Mouse (Mus musculus) testis, adult 2 months (tissue): ENCODE results near the gene Il4i1. TPM values are rescaled to one million over a fixed set of nuclear protein-coding genes. Genes with fewer than 3 reads are reported as not detected.

Experiments
- H3K27ac ChIP-seq: fragments of 200-500 bp; 2 replicates; pipeline ENCODE4 v1.5.1; 2012; ENCODE audit warnings: low read depth, low read length; ENCODE audit not compliant: control insufficient read depth, insufficient read depth
- H3K27me3 ChIP-seq: fragments of 200-500 bp; 2 replicates; pipeline ENCODE4 v1.6.1; 2012; ENCODE audit warnings: mild to moderate bottlenecking, low read length, moderate library complexity; ENCODE audit not compliant: control insufficient read depth, insufficient read depth
- H3K36me3 ChIP-seq: fragments of 200-500 bp; 2 replicates; pipeline ENCODE4 v1.6.1; 2012; ENCODE audit warnings: mild to moderate bottlenecking, low read length; ENCODE audit not compliant: control insufficient read depth, insufficient read depth
- H3K4me1 ChIP-seq: fragments of 200-500 bp; 2 replicates; pipeline ENCODE4 v1.6.1; 2012; ENCODE audit warnings: low read length; ENCODE audit not compliant: control insufficient read depth, insufficient read depth
- H3K4me3 ChIP-seq: fragments of 200-500 bp; 2 replicates; pipeline ENCODE4 v1.5.1; 2012; ENCODE audit warnings: low read depth, mild to moderate bottlenecking, low read length, moderate library complexity, mixed read lengths; ENCODE audit not compliant: control insufficient read depth
- CTCF ChIP-seq: fragments of 200-500 bp; IDR thresholded peaks from 2 replicates; pipeline ENCODE4 v1.5.1; 2012; ENCODE audit warnings: low read depth, mild to moderate bottlenecking, inconsistent platforms, low read length, moderate library complexity; ENCODE audit not compliant: control insufficient read depth, insufficient read depth, insufficient replicate concordance
- POLR2A ChIP-seq: fragments of 200-500 bp; IDR thresholded peaks from 2 replicates; pipeline ENCODE4 v1.6.1; 2012; ENCODE audit warnings: low read depth, mild to moderate bottlenecking, inconsistent platforms, low read length, moderate library complexity; ENCODE audit not compliant: control insufficient read depth
- polyA plus RNA-seq: library from polyadenylated mRNA; depleted of rRNA; stranded (reverse); fragments of >200 nt; gene quantifications from 2 replicates; pipeline ENCODE4 v1.2.3, GENCODE M21; 2012

Gene Il4i1
- polyA plus RNA-seq, 1 experiment, result 97.2 TPM

- H3K27me3 ChIP-seq, result no peaks in the 10 kb centered on the region
- TF ChIP-seq CTCF, result no peak
- no peak for TF ChIP-seq POLR2A
- H3K36me3 ChIP-seq, result peaks cover 3% of the 10 kb centered on the region; the same call in 1 of the 2 replicates
- H3K27ac ChIP-seq, result peak overlapping the region; percentile 49
- H3K4me3 ChIP-seq, result peak overlapping the region; percentile 3; the same call in 1 of the 2 replicates
- H3K4me1 ChIP-seq, result peaks cover 15% of the 10 kb centered on the region
Measured at GRCm38 (mm10) chr7:44819863-44820262, 3.7 kb downstream of the Il4i1 start.

GRCm38 (mm10) chr7:44820525-44820924 lies 4.3 kb downstream of the Il4i1 start:
- no peak overlapping the region for H3K4me3 ChIP-seq
- peaks cover 10% of the 10 kb centered on the region for H3K4me1 ChIP-seq
- H3K36me3 ChIP-seq, result peaks cover 3% of the 10 kb centered on the region; the same call in 1 of the 2 replicates
- H3K27me3 ChIP-seq, result no peaks in the 10 kb centered on the region
- no peak for TF ChIP-seq CTCF
- no peak for TF ChIP-seq POLR2A
- no peak overlapping the region for H3K27ac ChIP-seq

- peaks cover 3% of the 10 kb centered on the region; the same call in 1 of the 2 replicates for H3K36me3 ChIP-seq
- no peak overlapping the region for H3K27ac ChIP-seq
- H3K4me3 ChIP-seq, result no peak overlapping the region
- peaks cover 10% of the 10 kb centered on the region for H3K4me1 ChIP-seq
- TF ChIP-seq POLR2A (no peak), CTCF (no peak)
- no peaks in the 10 kb centered on the region for H3K27me3 ChIP-seq
Measured at GRCm38 (mm10) chr7:44821666-44822448, 5.7 kb downstream of the Il4i1 start.

GRCm38 (mm10) chr7:44823409-44823808 lies 7.2 kb downstream of the Il4i1 start:
- no peak overlapping the region for H3K27ac ChIP-seq
- peaks cover 10% of the 10 kb centered on the region for H3K4me1 ChIP-seq
- no peak for TF ChIP-seq POLR2A
- no peaks in the 10 kb centered on the region for H3K27me3 ChIP-seq
- H3K36me3 ChIP-seq, result peaks cover 3% of the 10 kb centered on the region; the same call in 1 of the 2 replicates
- no peak overlapping the region for H3K4me3 ChIP-seq

GRCm38 (mm10) chr7:44824872-44825271 lies 8.7 kb downstream of the Il4i1 start:
- TF ChIP-seq CTCF (peak; percentile 15; the same call in 1 of the 2 replicates), POLR2A (no peak)
- Histone ChIP-seq H3K27ac (no peak overlapping the region), H3K36me3 (peaks cover 2% of the 10 kb centered on the region; the same call in 1 of the 2 replicates), H3K4me3 (no peak overlapping the region), H3K27me3 (no peaks in the 10 kb centered on the region), H3K4me1 (peaks cover 3% of the 10 kb centered on the region)

GRCm38 (mm10) chr7:44826771-44827170 lies 10.6 kb downstream of the Il4i1 start:
- peaks cover 2% of the 10 kb centered on the region; the same call in 1 of the 2 replicates for H3K4me1 ChIP-seq
- no peaks in the 10 kb centered on the region for H3K27me3 ChIP-seq
- H3K36me3 ChIP-seq, result peaks cover 2% of the 10 kb centered on the region; the same call in 1 of the 2 replicates
- H3K27ac ChIP-seq, result no peak overlapping the region
- TF ChIP-seq CTCF, result no peak
- TF ChIP-seq POLR2A, result no peak
- H3K4me3 ChIP-seq, result no peak overlapping the region

- Histone ChIP-seq H3K27me3 (no peaks in the 10 kb centered on the region), H3K4me1 (peaks cover 2% of the 10 kb centered on the region), H3K27ac (no peak overlapping the region), H3K4me3 (no peak overlapping the region), H3K36me3 (peaks cover 2% of the 10 kb centered on the region; the same call in 1 of the 2 replicates)
- no peak for TF ChIP-seq CTCF
- TF ChIP-seq POLR2A, result no peak
Measured at GRCm38 (mm10) chr7:44828706-44829105, 12.5 kb downstream of the Il4i1 start.
